Mouse (Mus musculus): Measurements from ENCODE around the gene Rpl7l1.

- TF ChIP-seq GATA1 (IDR thresholded peaks at IDR 0.05; ENCODE audit: borderline replicate concordance, low read length) (no peak), FLI1 (IDR thresholded peaks at IDR 0.05; ENCODE audit: low read length) (no peak)
Observed at GRCm38 (mm10) chr17:46775070-46775469, 7.4 kb downstream of the Rpl7l1 start.
